Comparison of ENCODE assay signal across 8 mouse cellular contexts in the genomic region with DNA sequence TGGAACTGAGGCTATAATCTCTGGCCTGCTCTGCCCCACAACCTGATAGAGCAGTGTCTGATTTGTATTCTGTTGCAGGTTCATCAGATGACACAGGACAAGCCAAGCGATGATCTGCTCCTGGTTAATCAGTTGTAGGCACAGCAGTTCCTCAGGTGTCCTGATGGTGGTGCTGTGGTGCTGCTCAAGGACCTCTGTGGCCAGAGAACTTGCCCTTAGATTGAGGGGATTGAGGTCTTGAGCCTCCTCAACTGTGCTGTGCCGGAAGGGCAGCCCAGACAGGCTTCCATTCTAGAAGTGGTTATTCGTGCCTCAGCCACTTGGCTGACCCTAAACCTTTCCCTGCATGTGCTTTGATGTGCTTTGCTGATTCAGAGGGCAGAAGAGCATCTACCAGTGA. TPM values are rescaled to one million over a fixed set of nuclear protein-coding genes. Genes with fewer than 3 reads are reported as not detected.
A peak's percentile ranks its signal among the peaks of the same experiment; 100 is the strongest.
DNase-seq lines count a peak whose midpoint lies in the region; ATAC-seq lines count a peak whose summit lies in the region.

No protein-coding gene starts in this region.

- ATAC-seq in hindbrain, embryonic 14.5 days (ENCODE audit: low FRiP score): peak; percentile 48; the same call in 1 of the 2 replicates

- peak; percentile 54 for DNase-seq in WW6 (ENCODE audit: low read depth, low spot score)
- peak; percentile 69 to 82 for DNase-seq in cerebellum, adult 18-20 months
- DNase-seq in frontal cortex, adult 2 months (ENCODE audit: extremely low spot score in 1 of 2, low spot score in 1 of 2): peak; percentile 19 to 90
- DNase-seq in hindbrain, embryonic 14.5 days (ENCODE audit: low spot score): peak; percentile 80
- DNase-seq in layer of hippocampus, postnatal 25 days (ENCODE audit: extremely low spot score in 1 of 2, low spot score in 1 of 2): peak; percentile 61 to 84
- DNase-seq in lung, postnatal 14 days: peak; percentile 78
- peak; percentile 60 for DNase-seq in right cerebral cortex, adult 18-20 months
- peak; percentile 59 for DNase-seq in yolk sac, embryonic 10.5 days (ENCODE audit: low spot score)

- no peaks in the 10 kb centered on the region for H3K27me3 ChIP-seq in hindbrain, embryonic 14.5 days (ENCODE audit: control insufficient read depth, insufficient read depth, low read length)

- H3K4me3 ChIP-seq in hindbrain, embryonic 14.5 days (replicated peaks; ENCODE audit: low read length): no peak overlapping the region

- H3K4me2 ChIP-seq in hindbrain, embryonic 14.5 days (replicated peaks): no peak overlapping the region

- H3K9me3 ChIP-seq in hindbrain, embryonic 14.5 days (ENCODE audit: control insufficient read depth, low read length): no peaks in the 10 kb centered on the region

- 23% methylated on average over 3 of the region's 3 CpGs for WGBS in hindbrain, embryonic 14.5 days

- H3K4me1 ChIP-seq in hindbrain, embryonic 14.5 days (replicated peaks; ENCODE audit: control insufficient read depth, insufficient read depth, low read length): no peaks in the 10 kb centered on the region

- no peak overlapping the region for H3K27ac ChIP-seq in hindbrain, embryonic 14.5 days

- no peak overlapping the region for H3K9ac ChIP-seq in hindbrain, embryonic 14.5 days

- peaks cover 21% of the 10 kb centered on the region for H3K36me3 ChIP-seq in hindbrain, embryonic 14.5 days (replicated peaks; ENCODE audit: control insufficient read depth, insufficient read depth)

RNA-seq across cellular contexts. Expression of a gene that starts 30.8 kb away (rescaled TPM):
- 4.6 and 5.5 TPM in 2 replicates for polyA plus RNA-seq in frontal cortex, adult 2 months (2012; rRNA removed)
- polyA plus RNA-seq in hindbrain, embryonic 14.5 days (2014; fragmentation: Nextera tagmentation; extraction: Ambion mirVana): 4.9 and 5.5 TPM in 2 replicates
- total RNA-seq in layer of hippocampus, postnatal 25 days (2021): 10 to 100 TPM; 11.5 TPM

RNA-seq across cellular contexts. Expression of a gene that starts 30.9 kb away (rescaled TPM):
- 15.2 and 17.7 TPM in 2 replicates for polyA plus RNA-seq in frontal cortex, adult 2 months (2012; rRNA removed)
- polyA plus RNA-seq in hindbrain, embryonic 14.5 days (2014; fragmentation: Nextera tagmentation; extraction: Ambion mirVana): 24.2 and 25.7 TPM in 2 replicates
- 10 to 100 TPM; 20.0 to 20.5 TPM for total RNA-seq in layer of hippocampus, postnatal 25 days (2021)
